14 mouse cellular contexts compared by ENCODE assay signal in the genomic region with DNA sequence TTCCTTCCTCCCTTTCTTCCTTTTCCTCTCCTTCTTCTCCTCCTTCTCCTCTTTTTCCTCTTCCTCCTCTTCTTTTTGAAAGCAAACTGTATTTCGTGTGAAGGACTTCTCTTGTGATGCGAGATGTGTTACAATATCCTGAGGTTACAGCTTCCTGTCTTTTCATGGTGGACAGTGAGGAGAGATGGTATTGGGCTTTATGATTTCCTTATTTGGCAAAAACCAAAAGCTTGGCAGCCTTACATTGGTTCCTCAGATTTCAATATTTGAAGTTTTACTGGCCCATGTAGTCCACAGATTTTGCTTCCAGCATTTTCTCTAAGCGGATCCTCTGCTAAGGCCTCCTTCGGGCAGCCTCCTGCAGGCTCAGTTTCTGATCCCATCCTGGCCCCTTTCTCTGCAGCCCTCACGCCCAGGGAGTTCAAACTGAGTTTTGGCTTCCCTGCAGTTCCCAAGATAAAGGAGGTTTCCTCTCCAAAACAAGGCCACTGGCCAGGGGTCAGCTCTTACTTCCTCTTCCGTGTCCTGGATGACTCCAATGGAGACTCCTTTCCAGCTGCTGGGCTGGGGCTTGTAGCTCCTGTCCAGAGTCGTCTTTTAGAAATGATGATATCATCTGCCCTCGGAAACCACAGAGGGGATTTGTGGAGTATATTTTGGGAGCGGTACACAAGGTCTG.
DNase-seq lines count a peak whose midpoint lies in the region; ATAC-seq lines count a peak whose summit lies in the region.
"Had no signal": no experiment of that assay in that cellular context is flagged by ENCODE, and none has a peak within 500 bp of the region (broad histone marks: within the 10 kb centered on the region; RNA-seq: fewer than 3 reads in every experiment).

No protein-coding gene starts in this region.

- no peaks in the 10 kb centered on the region for H3K27me3 ChIP-seq in midbrain, embryonic 13.5 days
- H3K27me3 ChIP-seq: lung, embryonic 15.5 days had no signal

- no peak overlapping the region for H3K4me2 ChIP-seq in midbrain, embryonic 13.5 days (replicated peaks)
- H3K4me2 ChIP-seq: lung, embryonic 15.5 days had no signal

- H3K4me1 ChIP-seq in midbrain, embryonic 13.5 days (replicated peaks): peaks cover 42% of the 10 kb centered on the region

- no peak for ATAC-seq in midbrain, embryonic 13.5 days
- ATAC-seq: CD4-positive, CD25-positive, alpha-beta regulatory T cell, adult 4 months had no signal

- no peaks in the 10 kb centered on the region for H3K9me3 ChIP-seq in midbrain, embryonic 13.5 days
- H3K9me3 ChIP-seq: lung, embryonic 15.5 days; midbrain, embryonic 10.5 days had no signal

- intact Hi-C loops in gastrocnemius, postnatal 14 days (cut with DNase I; ENCODE audit: low total_unique reads): no loop called here

- 47% methylated on average over 9 of the region's 9 CpGs for WGBS in midbrain, embryonic 13.5 days

- H3K36me3 ChIP-seq in midbrain, embryonic 13.5 days: no peaks in the 10 kb centered on the region
- H3K36me3 ChIP-seq: lung, embryonic 15.5 days; midbrain, embryonic 10.5 days had no signal

- no peak overlapping the region for H3K4me3 ChIP-seq in midbrain, embryonic 13.5 days (replicated peaks)
- H3K4me3 ChIP-seq: lung, embryonic 15.5 days; midbrain, embryonic 10.5 days had no signal

- no peak overlapping the region for H3K27ac ChIP-seq in midbrain, embryonic 13.5 days
- H3K27ac ChIP-seq: lung, embryonic 15.5 days; midbrain, embryonic 10.5 days had no signal

- H3K9ac ChIP-seq in midbrain, embryonic 13.5 days (replicated peaks): no peak overlapping the region
- H3K9ac ChIP-seq: lung, embryonic 15.5 days had no signal

- peak; percentile 54 for DNase-seq in gastrocnemius, postnatal 14 days
- no peak for DNase-seq in gastrocnemius, postnatal 10 days
- DNase-seq in 416B (ENCODE audit: low read depth): peak; percentile 38
- DNase-seq in heart, adult 9 months (ENCODE audit: low spot score in 2 of 2): peak; percentile 78 to 80
- peak; percentile 59 for DNase-seq in heart, postnatal 4 days
- DNase-seq in spleen, adult 18-20 months: no peak
- no peak for DNase-seq in spleen, postnatal 14 days (ENCODE audit: low spot score in 2 of 2)
- DNase-seq: adrenal gland, postnatal 14 days; layer of hippocampus, postnatal 36 days; thymus, postnatal 36 days had no signal

Comparison
In these comparisons a context has a peak if more than half of its experiments do, and no peak if none do; other contexts are left out.
1. DNase-seq: peak in gastrocnemius, postnatal 14 days (single experiment), 416B (single experiment), heart, adult 9 months (2 of 2) and heart, postnatal 4 days (single experiment); none in gastrocnemius, postnatal 10 days (single experiment), spleen, adult 18-20 months (0 of 2) and spleen, postnatal 14 days (0 of 2).